ENCODE assay signal across 17 mouse cellular contexts in the genomic region with DNA sequence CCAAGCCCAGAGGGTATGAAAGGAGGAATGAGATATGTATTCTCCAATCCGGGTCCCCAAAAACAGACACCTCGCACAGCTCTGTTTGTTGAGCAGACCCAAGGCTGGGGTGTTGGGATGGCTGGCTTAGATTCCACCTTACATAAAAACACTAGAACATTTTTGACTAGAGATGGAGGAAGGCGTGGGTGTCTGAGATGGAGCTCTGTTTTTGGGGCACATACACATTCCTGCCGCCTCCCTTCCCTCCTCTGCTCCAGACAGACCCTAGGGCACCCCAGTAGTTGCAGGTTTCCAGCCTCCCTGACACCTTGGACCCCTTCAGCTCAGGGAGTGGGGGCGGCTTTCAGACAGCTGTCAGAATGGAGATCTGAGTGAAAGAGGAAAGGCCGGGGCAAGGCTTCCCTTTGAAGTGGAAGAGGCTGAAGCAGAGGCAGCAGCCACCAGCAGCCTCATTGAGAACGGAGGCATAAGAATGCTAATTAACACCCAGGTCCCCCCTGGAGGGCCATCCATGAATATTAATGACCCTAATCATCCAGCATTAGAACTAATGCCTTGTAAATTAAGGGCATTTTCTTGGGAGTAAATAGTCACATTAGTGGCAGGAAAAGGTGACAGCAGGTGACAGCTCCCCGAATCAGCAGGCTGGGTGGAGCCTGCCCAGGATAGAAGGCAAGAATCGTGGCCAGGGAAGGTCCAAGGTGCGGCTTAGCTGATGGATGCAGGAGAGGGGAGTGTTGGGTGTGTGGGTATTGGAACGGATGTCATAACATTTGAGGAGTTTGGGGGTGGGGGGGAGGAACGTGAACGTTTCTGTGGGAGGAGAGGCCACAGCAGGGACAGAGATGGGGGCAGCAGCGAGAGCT. TPM values are rescaled to one million over a fixed set of nuclear protein-coding genes. Genes with fewer than 3 reads are reported as not detected.
DNase-seq lines count a peak whose midpoint lies in the region; ATAC-seq and TF ChIP-seq lines count a peak whose summit lies in the region.
"Had no signal": no experiment of that assay in that cellular context is flagged by ENCODE, and none has a peak within 500 bp of the region (broad histone marks: within the 10 kb centered on the region; RNA-seq: fewer than 3 reads in every experiment).

No protein-coding gene starts in this region.

- H3K27me3 ChIP-seq in hindbrain, embryonic 15.5 days = no peaks in the 10 kb centered on the region
- no peaks in the 10 kb centered on the region for H3K27me3 ChIP-seq in hindbrain, embryonic 11.5 days (ENCODE audit: control insufficient read depth, insufficient read depth, low read length)
- no peaks in the 10 kb centered on the region for H3K27me3 ChIP-seq in ES-Bruce4 (ENCODE audit: control insufficient read depth, insufficient read depth, low read length, poor library complexity, severe bottlenecking)
- H3K27me3 ChIP-seq in forebrain, postnatal 0 days (ENCODE audit: insufficient read depth, low read length) = no peaks in the 10 kb centered on the region
- H3K27me3 ChIP-seq in midbrain, embryonic 15.5 days (replicated peaks) = no peaks in the 10 kb centered on the region
- H3K27me3 ChIP-seq: Patski had no signal

- 13% methylated on average over 14 of the region's 14 CpGs for WGBS in hindbrain, embryonic 15.5 days
- 12% methylated on average over 14 of the region's 14 CpGs for WGBS in hindbrain, embryonic 11.5 days
- 11% methylated on average over 14 of the region's 14 CpGs for WGBS in forebrain, postnatal 0 days
- 13% methylated on average over 14 of the region's 14 CpGs for WGBS in midbrain, embryonic 15.5 days

- H3K9me3 ChIP-seq in hindbrain, embryonic 15.5 days = no peaks in the 10 kb centered on the region
- H3K9me3 ChIP-seq in hindbrain, embryonic 11.5 days (ENCODE audit: control insufficient read depth, low read length) = no peaks in the 10 kb centered on the region
- no peaks in the 10 kb centered on the region for H3K9me3 ChIP-seq in ES-Bruce4 (replicated peaks; ENCODE audit: control insufficient read depth, insufficient read depth, low read length, poor library complexity, severe bottlenecking)
- H3K9me3 ChIP-seq in forebrain, postnatal 0 days (ENCODE audit: low read length) = no peaks in the 10 kb centered on the region
- no peaks in the 10 kb centered on the region for H3K9me3 ChIP-seq in midbrain, embryonic 15.5 days
- H3K9me3 ChIP-seq: heart, embryonic 13.5 days had no signal

- DNase-seq in hindbrain, embryonic 11.5 days (ENCODE audit: low spot score) = no peak
- no peak for DNase-seq in forebrain, postnatal 0 days
- DNase-seq in adrenal gland, adult 8-10 months = no peak
- DNase-seq in urinary bladder, adult 2 months (ENCODE audit: low spot score) = no peak
- DNase-seq: cerebellum, postnatal 36 days; gastrocnemius, postnatal 14 days; kidney, postnatal 4 days; lung, postnatal 10 days had no signal

- no peak for TF ChIP-seq POLR2A in ES-Bruce4 (IDR thresholded peaks at IDR 0.05; ENCODE audit: insufficient read depth, low read length)

- no peak overlapping the region for H3K4me3 ChIP-seq in hindbrain, embryonic 15.5 days
- H3K4me3 ChIP-seq in hindbrain, embryonic 11.5 days (ENCODE audit: low read depth, low read length) = no peak overlapping the region
- H3K4me3 ChIP-seq in ES-Bruce4 (ENCODE audit: low read depth, low read length) = no peak overlapping the region
- H3K4me3 ChIP-seq in forebrain, postnatal 0 days (ENCODE audit: low read depth, low read length) = no peak overlapping the region
- no peak overlapping the region for H3K4me3 ChIP-seq in midbrain, embryonic 15.5 days
- H3K4me3 ChIP-seq: heart, embryonic 13.5 days had no signal

- peak; percentile 9; the same call in 1 of the 2 replicates for TF ChIP-seq EP300 in ES-Bruce4 (IDR thresholded peaks at IDR 0.05; ENCODE audit: insufficient read depth, low read depth, low read length)

- H3K27ac ChIP-seq in hindbrain, embryonic 15.5 days (replicated peaks) = peak overlapping the region; percentile 21; the same call in 1 of the 2 replicates
- H3K27ac ChIP-seq in hindbrain, embryonic 11.5 days (ENCODE audit: low read depth, low read length) = no peak overlapping the region
- H3K27ac ChIP-seq in ES-Bruce4 (ENCODE audit: insufficient read depth, low read length) = no peak overlapping the region
- H3K27ac ChIP-seq in forebrain, postnatal 0 days (ENCODE audit: low read depth, low read length) = 0 out of 2 replicates have a peak overlapping the region, but pooled peaks have one; percentile 4
- peak overlapping the region; percentile 74 for H3K27ac ChIP-seq in midbrain, embryonic 15.5 days
- H3K27ac ChIP-seq: heart, embryonic 13.5 days had no signal

- H3K36me3 ChIP-seq in hindbrain, embryonic 15.5 days = no peaks in the 10 kb centered on the region
- H3K36me3 ChIP-seq in hindbrain, embryonic 11.5 days (ENCODE audit: control insufficient read depth, insufficient read depth, low read length) = no peaks in the 10 kb centered on the region
- no peaks in the 10 kb centered on the region for H3K36me3 ChIP-seq in ES-Bruce4 (ENCODE audit: control insufficient read depth, insufficient read depth, low read length, poor library complexity, severe bottlenecking)
- H3K36me3 ChIP-seq in forebrain, postnatal 0 days (ENCODE audit: insufficient read depth) = no peaks in the 10 kb centered on the region
- H3K36me3 ChIP-seq in midbrain, embryonic 15.5 days (replicated peaks) = no peaks in the 10 kb centered on the region
- H3K36me3 ChIP-seq: heart, embryonic 13.5 days had no signal

- H3K9ac ChIP-seq in hindbrain, embryonic 15.5 days = no peak overlapping the region
- H3K9ac ChIP-seq in hindbrain, embryonic 11.5 days (ENCODE audit: low read depth, low read length) = no peak overlapping the region
- no peak overlapping the region for H3K9ac ChIP-seq in ES-Bruce4 (ENCODE audit: low read depth, poor library complexity, severe bottlenecking)
- H3K9ac ChIP-seq in forebrain, postnatal 0 days = no peak overlapping the region
- no peak overlapping the region; the same call in 1 of the 2 replicates for H3K9ac ChIP-seq in midbrain, embryonic 15.5 days
- H3K9ac ChIP-seq: heart, embryonic 13.5 days had no signal

- peaks cover 21% of the 10 kb centered on the region for H3K4me1 ChIP-seq in hindbrain, embryonic 15.5 days (replicated peaks)
- H3K4me1 ChIP-seq in hindbrain, embryonic 11.5 days (replicated peaks; ENCODE audit: control insufficient read depth, insufficient read depth, low read length) = no peaks in the 10 kb centered on the region
- H3K4me1 ChIP-seq in ES-Bruce4 (ENCODE audit: control insufficient read depth, insufficient read depth, low read length) = no peaks in the 10 kb centered on the region
- H3K4me1 ChIP-seq in forebrain, postnatal 0 days (ENCODE audit: insufficient read depth) = 0 out of 2 replicates have a peak, but pooled peaks cover 2% of the 10 kb centered on the region
- peaks cover 25% of the 10 kb centered on the region for H3K4me1 ChIP-seq in midbrain, embryonic 15.5 days

- no peak overlapping the region for H3K4me2 ChIP-seq in hindbrain, embryonic 15.5 days
- H3K4me2 ChIP-seq in hindbrain, embryonic 11.5 days (replicated peaks; ENCODE audit: low read depth, low read length) = no peak overlapping the region; the same call in 1 of the 2 replicates
- H3K4me2 ChIP-seq in forebrain, postnatal 0 days (ENCODE audit: low read depth) = no peak overlapping the region
- 0 out of 2 replicates have a peak overlapping the region, but pooled peaks have one; percentile 9 for H3K4me2 ChIP-seq in midbrain, embryonic 15.5 days
- H3K4me2 ChIP-seq: heart, embryonic 13.5 days; liver, embryonic 11.5 days had no signal

- ATAC-seq in hindbrain, embryonic 15.5 days (ENCODE audit: low FRiP score, low read depth) = no peak; the same call in 1 of the 2 replicates
- ATAC-seq in hindbrain, embryonic 11.5 days (ENCODE audit: low FRiP score) = no peak
- no peak; the same call in 1 of the 2 replicates for ATAC-seq in forebrain, postnatal 0 days
- no peak; the same call in 1 of the 2 replicates for ATAC-seq in midbrain, embryonic 15.5 days (replicated peaks)
- no peak for ATAC-seq in CD4-positive, CD25-positive, alpha-beta regulatory T cell, adult 4 months
- ATAC-seq: inflammation-experienced regulatory T-cells, adult 6 months; Patski had no signal

- no peak for TF ChIP-seq CTCF in ES-Bruce4 (IDR thresholded peaks at IDR 0.05; ENCODE audit: low read depth, low read length)
- no peak for TF ChIP-seq CTCF in forebrain, postnatal 0 days (IDR thresholded peaks at IDR 0.05; ENCODE audit: low read depth)

RNA-seq across cellular contexts. Expression of a gene that starts 45.3 kb away (rescaled TPM):
- polyA plus RNA-seq in hindbrain, embryonic 15.5 days (2015; fragmentation: Nextera tagmentation; extraction: Ambion mirVana) = 3.4 and 3.8 TPM in 2 replicates
- 0.66 and 0.69 TPM in 2 replicates for polyA plus RNA-seq in hindbrain, embryonic 11.5 days (2014; fragmentation: Nextera tagmentation; extraction: Ambion mirVana)
- polyA plus RNA-seq in ES-Bruce4 (2011; ENCODE audit: insufficient read depth, insufficient read length, low read depth, missing spikeins) = 1.1 and 1.4 TPM in 2 replicates
- 15.5 and 21.8 TPM in 2 replicates for total RNA-seq in forebrain, postnatal 0 days (2014; rRNA removed)
- polyA plus RNA-seq in forebrain, postnatal 0 days (2015; fragmentation: Nextera tagmentation; extraction: Ambion mirVana) = 2.9 and 4.1 TPM in 2 replicates
- 3.3 and 3.5 TPM in 2 replicates for polyA plus RNA-seq in midbrain, embryonic 15.5 days (2015; fragmentation: Nextera tagmentation; extraction: Ambion mirVana)
- total RNA-seq in adrenal gland, adult 8-10 months (2022) = 10 to 100 TPM; 12.6 to 27.7 (median 18.8) TPM
- under 1 TPM; 0.22 to 0.92 TPM for polyA plus RNA-seq in CD4-positive, CD25-positive, alpha-beta regulatory T cell, adult 4 months (2017; shearing (Covaris generic))
- 6.7 and 11.9 TPM in 2 replicates for polyA plus RNA-seq in urinary bladder, adult 2 months (2012; rRNA removed)
- polyA plus RNA-seq: C2C12 had no signal

Comparison
In these comparisons a context has a peak if more than half of its experiments do, and no peak if none do; other contexts are left out.
1. H3K27ac ChIP-seq: peak in hindbrain, embryonic 15.5 days (single experiment), forebrain, postnatal 0 days (single experiment) and midbrain, embryonic 15.5 days (single experiment); none in hindbrain, embryonic 11.5 days (single experiment) and ES-Bruce4 (single experiment).